Mouse (Mus musculus): ENCODE measurements around the gene Fbxw10. TPM values are rescaled to one million over a fixed set of nuclear protein-coding genes. Genes with fewer than 3 reads are reported as not detected.

Gene Fbxw10
- polyA plus RNA-seq, 1 experiment from 2014 or later, result 0.24 TPM

- H3K4me2 ChIP-seq, result no peak overlapping the region
- no peak overlapping the region for H3K9ac ChIP-seq
- H3K9me3 ChIP-seq (ENCODE audit: low read depth, low read length), result no peaks in the 10 kb centered on the region
- no peaks in the 10 kb centered on the region for H3K36me3 ChIP-seq (ENCODE audit: insufficient read depth)
- ATAC-seq (ENCODE audit: insufficient read depth), result no peak
- 71% methylated on average over 5 of the region's 5 CpGs for whole genome bisulfite sequencing
- no peaks in the 10 kb centered on the region for H3K27me3 ChIP-seq (ENCODE audit: insufficient read depth, low read length)
- TF ChIP-seq CTCF (IDR thresholded peaks at IDR 0.05; ENCODE audit: low read depth), result no peak
- H3K4me1 ChIP-seq (ENCODE audit: insufficient read depth), result no peaks in the 10 kb centered on the region
- H3K4me3 ChIP-seq (ENCODE audit: low read depth, low read length), result no peak overlapping the region
- no peak for DNase-seq
- H3K27ac ChIP-seq (ENCODE audit: low read depth), result no peak overlapping the region
Observed at GRCm38 (mm10) chr11:62869201-62869600, 22.3 kb downstream of the Fbxw10 start.

GRCm38 (mm10) chr11:62869715-62870371, 23.0 kb downstream of the Fbxw10 start:
- Histone ChIP-seq H3K4me3 (ENCODE audit: low read depth, low read length) (no peak overlapping the region), H3K36me3 (ENCODE audit: insufficient read depth) (no peaks in the 10 kb centered on the region), H3K9ac (no peak overlapping the region), H3K27me3 (ENCODE audit: insufficient read depth, low read length) (no peaks in the 10 kb centered on the region), H3K4me2 (no peak overlapping the region), H3K4me1 (ENCODE audit: insufficient read depth) (no peaks in the 10 kb centered on the region), H3K9me3 (ENCODE audit: low read depth, low read length) (no peaks in the 10 kb centered on the region), H3K27ac (ENCODE audit: low read depth) (no peak overlapping the region)
- DNase-seq, result no peak
- 75% methylated on average over 8 of the region's 8 CpGs for WGBS
- ATAC-seq (ENCODE audit: insufficient read depth), result no peak
- no peak for TF ChIP-seq CTCF (IDR thresholded peaks at IDR 0.05; ENCODE audit: low read depth)

DNA sequence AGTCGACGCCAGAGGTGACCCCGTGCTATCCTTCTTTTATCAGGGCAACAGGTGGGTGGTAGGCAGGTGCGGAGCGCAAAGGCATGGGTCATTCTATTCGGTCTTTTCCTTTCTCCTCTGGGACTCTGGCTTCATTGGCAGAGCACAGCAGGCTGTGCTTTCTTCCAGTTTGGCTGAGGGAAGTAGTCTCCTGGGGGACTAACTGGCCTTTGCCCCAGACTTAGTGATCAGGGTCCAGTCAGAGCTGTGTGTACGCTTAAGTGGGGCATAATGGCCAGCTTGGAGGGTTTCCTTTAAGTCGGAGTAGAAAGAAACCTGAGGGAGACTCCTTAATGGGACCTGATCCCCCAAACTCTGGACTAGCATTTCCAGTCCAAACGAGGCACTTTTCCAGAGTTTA, 26.6 kb downstream of the Fbxw10 start:
- no peak overlapping the region for H3K9ac ChIP-seq
- 69% methylated on average over 9 of the region's 9 CpGs for WGBS
- DNase-seq (no peak), ATAC-seq (ENCODE audit: insufficient read depth) (no peak)
- H3K36me3 ChIP-seq (ENCODE audit: insufficient read depth), result no peaks in the 10 kb centered on the region
- H3K9me3 ChIP-seq (ENCODE audit: low read depth, low read length), result no peaks in the 10 kb centered on the region
- H3K4me2 ChIP-seq, result no peak overlapping the region
- TF ChIP-seq CTCF (IDR thresholded peaks at IDR 0.05; ENCODE audit: low read depth), result no peak
- no peak overlapping the region for H3K27ac ChIP-seq (ENCODE audit: low read depth)
- H3K4me3 ChIP-seq (ENCODE audit: low read depth, low read length), result no peak overlapping the region
- no peaks in the 10 kb centered on the region for H3K4me1 ChIP-seq (ENCODE audit: insufficient read depth)
- H3K27me3 ChIP-seq (ENCODE audit: insufficient read depth, low read length), result no peaks in the 10 kb centered on the region

DNA sequence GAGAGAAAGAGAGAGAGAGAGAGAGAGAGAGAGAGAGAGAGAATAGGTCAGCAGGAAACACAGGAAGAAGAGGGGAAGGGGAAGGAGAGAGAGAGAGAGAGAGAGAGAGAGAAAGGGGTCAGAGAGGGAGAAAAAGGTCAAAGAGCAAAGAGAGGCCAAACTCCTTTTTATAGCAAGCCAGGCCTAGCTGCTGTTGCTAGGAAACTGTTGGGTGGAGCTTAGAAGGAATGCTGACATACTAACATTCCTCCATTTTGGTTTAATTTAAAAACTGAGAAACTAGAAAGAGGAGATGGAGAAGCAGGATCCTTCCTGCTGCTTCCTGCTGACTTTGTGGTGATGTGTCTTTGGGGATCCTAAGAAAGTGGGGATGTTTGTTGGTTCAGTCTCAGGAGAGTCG, 28.8 kb downstream of the Fbxw10 start:
- no peaks in the 10 kb centered on the region for H3K27me3 ChIP-seq (ENCODE audit: insufficient read depth, low read length)
- H3K4me2 ChIP-seq, result no peak overlapping the region
- peaks cover 4% of the 10 kb centered on the region; the same call in 1 of the 2 replicates for H3K4me1 ChIP-seq (ENCODE audit: insufficient read depth)
- no peaks in the 10 kb centered on the region for H3K9me3 ChIP-seq (ENCODE audit: low read depth, low read length)
- H3K4me3 ChIP-seq (ENCODE audit: low read depth, low read length), result no peak overlapping the region
- WGBS, result 82% methylated on average over 1 of the region's 1 CpGs
- H3K36me3 ChIP-seq (ENCODE audit: insufficient read depth), result no peaks in the 10 kb centered on the region
- H3K27ac ChIP-seq (ENCODE audit: low read depth), result no peak overlapping the region
- H3K9ac ChIP-seq, result no peak overlapping the region
- DNase-seq (peak; percentile 5), ATAC-seq (ENCODE audit: insufficient read depth) (no peak)
- TF ChIP-seq CTCF (IDR thresholded peaks at IDR 0.05; ENCODE audit: low read depth), result no peak

DNA sequence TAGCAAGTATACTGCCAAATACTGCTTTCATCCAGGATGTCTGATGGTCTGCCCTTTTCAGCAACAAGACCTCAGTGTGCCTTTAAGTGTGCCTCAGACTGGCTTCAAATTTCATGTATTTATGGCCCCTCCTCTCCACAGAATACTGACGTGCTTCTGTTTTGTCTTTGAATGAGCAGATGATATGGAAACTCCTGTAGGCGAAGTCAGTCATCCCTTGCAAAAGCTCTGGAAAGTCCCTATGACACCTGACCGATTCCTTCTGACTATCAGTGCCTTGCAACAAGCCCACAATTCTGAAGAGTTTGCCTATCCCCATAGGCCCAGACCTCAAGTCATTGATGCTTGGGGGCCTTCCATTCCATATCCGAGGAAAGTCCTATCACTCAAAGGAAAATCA, 29.6 kb downstream of the Fbxw10 start:
- H3K27me3 ChIP-seq (ENCODE audit: insufficient read depth, low read length), result no peaks in the 10 kb centered on the region
- ATAC-seq (ENCODE audit: insufficient read depth), result no peak
- no peak for DNase-seq
- H3K4me2 ChIP-seq, result no peak overlapping the region
- peaks cover 4% of the 10 kb centered on the region; the same call in 1 of the 2 replicates for H3K4me1 ChIP-seq (ENCODE audit: insufficient read depth)
- no peak overlapping the region for H3K4me3 ChIP-seq (ENCODE audit: low read depth, low read length)
- no peaks in the 10 kb centered on the region for H3K9me3 ChIP-seq (ENCODE audit: low read depth, low read length)
- no peak for TF ChIP-seq CTCF (IDR thresholded peaks at IDR 0.05; ENCODE audit: low read depth)
- WGBS, result 78% methylated on average over 4 of the region's 4 CpGs
- H3K9ac ChIP-seq, result no peak overlapping the region
- H3K27ac ChIP-seq (ENCODE audit: low read depth), result no peak overlapping the region
- H3K36me3 ChIP-seq (ENCODE audit: insufficient read depth), result no peaks in the 10 kb centered on the region

DNA sequence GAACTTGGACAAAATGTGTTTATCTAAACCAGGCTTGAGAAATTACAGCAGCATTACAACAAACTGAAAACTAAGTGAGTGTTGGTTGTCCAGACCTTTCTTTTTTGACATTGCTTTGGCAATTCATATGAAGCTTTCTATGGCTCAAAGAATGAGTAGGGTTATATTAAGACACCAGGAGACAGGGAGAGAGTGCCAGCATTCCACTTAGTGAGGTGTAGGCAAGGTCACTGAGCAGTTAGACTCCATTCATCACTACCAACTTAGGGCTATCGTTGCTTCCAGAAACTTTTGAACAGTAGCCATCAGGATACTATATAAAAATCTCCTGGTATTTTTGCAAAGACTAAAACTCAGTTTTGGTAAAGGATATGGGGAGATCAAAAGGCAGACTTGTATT, 30.5 kb downstream of the Fbxw10 start:
- Histone ChIP-seq H3K27me3 (ENCODE audit: insufficient read depth, low read length) (no peaks in the 10 kb centered on the region), H3K27ac (ENCODE audit: low read depth) (no peak overlapping the region), H3K9me3 (ENCODE audit: low read depth, low read length) (no peaks in the 10 kb centered on the region), H3K4me2 (no peak overlapping the region), H3K4me3 (ENCODE audit: low read depth, low read length) (no peak overlapping the region), H3K4me1 (ENCODE audit: insufficient read depth) (peaks cover 4% of the 10 kb centered on the region; the same call in 1 of the 2 replicates), H3K9ac (no peak overlapping the region), H3K36me3 (ENCODE audit: insufficient read depth) (0 out of 2 replicates have a peak, but pooled peaks cover 5% of the 10 kb centered on the region)
- WGBS, result 58% methylated on average over 1 of the region's 1 CpGs
- no peak for TF ChIP-seq CTCF (IDR thresholded peaks at IDR 0.05; ENCODE audit: low read depth)
- DNase-seq (no peak), ATAC-seq (ENCODE audit: insufficient read depth) (no peak)

DNA sequence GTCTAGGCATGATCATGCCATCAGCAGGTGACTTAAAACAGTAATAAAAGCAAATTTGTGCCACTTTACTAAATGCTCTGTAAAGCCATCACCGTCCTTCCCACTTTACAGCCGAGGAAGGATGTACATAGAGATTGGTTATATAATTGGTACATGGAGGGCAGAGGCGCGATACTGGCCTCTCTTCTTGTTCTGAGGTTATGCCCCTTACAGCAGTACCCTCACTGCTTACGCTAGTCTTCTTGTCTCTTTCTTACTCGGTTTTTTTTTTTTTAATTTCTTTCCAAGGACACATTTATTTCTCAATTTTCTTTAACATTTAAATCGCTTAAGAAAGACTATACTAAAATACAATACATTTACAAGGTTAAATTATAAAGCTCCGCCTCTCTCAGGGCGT, 31.9 kb downstream of the Fbxw10 start:
- no peak for TF ChIP-seq CTCF (IDR thresholded peaks at IDR 0.05; ENCODE audit: low read depth)
- ATAC-seq (ENCODE audit: insufficient read depth) (peak; percentile 18; the same call in 1 of the 2 replicates), DNase-seq (peak; percentile 19)
- Histone ChIP-seq H3K27ac (ENCODE audit: low read depth) (peak overlapping the region; percentile 60), H3K4me3 (ENCODE audit: low read depth, low read length) (peak overlapping the region; percentile 62), H3K36me3 (ENCODE audit: insufficient read depth) (0 out of 2 replicates have a peak, but pooled peaks cover 11% of the 10 kb centered on the region), H3K27me3 (ENCODE audit: insufficient read depth, low read length) (no peaks in the 10 kb centered on the region), H3K4me2 (peak overlapping the region; percentile 79), H3K9ac (0 out of 2 replicates have a peak overlapping the region, but pooled peaks have one; percentile 34), H3K9me3 (ENCODE audit: low read depth, low read length) (no peaks in the 10 kb centered on the region), H3K4me1 (ENCODE audit: insufficient read depth) (peaks cover 4% of the 10 kb centered on the region; the same call in 1 of the 2 replicates)
- 24% methylated on average over 9 of the region's 9 CpGs for WGBS
